Mouse (Mus musculus): ENCODE measurements at regions not wholly inside any gene's neighbourhood (a gene's known extent, or its start where the extent isn't known, plus 50 kb on each side); places are given as distances from the start of the nearest gene placed in this dataset.
"Not testable (repeated sequence)": the region's sequence is repeated elsewhere in the genome, so short reads cannot be mapped to it uniquely, and the experiment has no call there.

GRCm38 (mm10) chr1:112486046-112486445, 621.3 kb upstream of the Dsel start:
- not testable (repeated sequence) for H3K36me3 ChIP-seq (ENCODE audit: control insufficient read depth, insufficient read depth, low read length); H3K9ac ChIP-seq (ENCODE audit: low read depth, low read length); H3K27me3 ChIP-seq (replicated peaks; ENCODE audit: control insufficient read depth, insufficient read depth, low read length); H3K4me1 ChIP-seq (ENCODE audit: control insufficient read depth, insufficient read depth, low read length); H3K9me3 ChIP-seq (ENCODE audit: control insufficient read depth, low read length); ATAC-seq; H3K27ac ChIP-seq (ENCODE audit: low read length); H3K4me3 ChIP-seq (ENCODE audit: low read length); H3K4me2 ChIP-seq (ENCODE audit: low read depth, low read length)
- 82% methylated on average over 5 of the region's 5 CpGs for WGBS

GRCm38 (mm10) chr1:112456047-112456446, 591.3 kb upstream of the Dsel start:
- no peak overlapping the region for H3K27ac ChIP-seq (ENCODE audit: low read length)
- H3K9ac ChIP-seq (ENCODE audit: low read depth, low read length) = no peak overlapping the region
- no peaks in the 10 kb centered on the region for H3K27me3 ChIP-seq (replicated peaks; ENCODE audit: control insufficient read depth, insufficient read depth, low read length)
- H3K4me2 ChIP-seq (ENCODE audit: low read depth, low read length) = no peak overlapping the region
- no peaks in the 10 kb centered on the region for H3K36me3 ChIP-seq (ENCODE audit: control insufficient read depth, insufficient read depth, low read length)
- no peaks in the 10 kb centered on the region for H3K9me3 ChIP-seq (ENCODE audit: control insufficient read depth, low read length)
- no peak for ATAC-seq
- 37% methylated on average over 11 of the region's 11 CpGs for WGBS
- no peaks in the 10 kb centered on the region for H3K4me1 ChIP-seq (ENCODE audit: control insufficient read depth, insufficient read depth, low read length)
- no peak overlapping the region for H3K4me3 ChIP-seq (ENCODE audit: low read length)

- Histone ChIP-seq H3K36me3 (ENCODE audit: control insufficient read depth, insufficient read depth, low read length) (no peaks in the 10 kb centered on the region), H3K27ac (ENCODE audit: low read length) (no peak overlapping the region), H3K9ac (ENCODE audit: low read depth, low read length) (no peak overlapping the region), H3K4me2 (ENCODE audit: low read depth, low read length) (no peak overlapping the region), H3K4me1 (ENCODE audit: control insufficient read depth, insufficient read depth, low read length) (no peaks in the 10 kb centered on the region), H3K9me3 (ENCODE audit: control insufficient read depth, low read length) (no peaks in the 10 kb centered on the region), H3K4me3 (ENCODE audit: low read length) (no peak overlapping the region), H3K27me3 (replicated peaks; ENCODE audit: control insufficient read depth, insufficient read depth, low read length) (no peaks in the 10 kb centered on the region)
- no peak for ATAC-seq
Measured at GRCm38 (mm10) chr1:112452390-112452789, 587.7 kb upstream of the Dsel start.

- Histone ChIP-seq H3K27me3 (replicated peaks; ENCODE audit: control insufficient read depth, insufficient read depth, low read length) (no peaks in the 10 kb centered on the region), H3K9ac (ENCODE audit: low read depth, low read length) (no peak overlapping the region), H3K27ac (ENCODE audit: low read length) (no peak overlapping the region), H3K4me2 (ENCODE audit: low read depth, low read length) (no peak overlapping the region), H3K4me1 (ENCODE audit: control insufficient read depth, insufficient read depth, low read length) (no peaks in the 10 kb centered on the region), H3K36me3 (ENCODE audit: control insufficient read depth, insufficient read depth, low read length) (no peaks in the 10 kb centered on the region), H3K9me3 (ENCODE audit: control insufficient read depth, low read length) (no peaks in the 10 kb centered on the region), H3K4me3 (ENCODE audit: low read length) (no peak overlapping the region)
- WGBS = 9% methylated on average over 2 of the region's 2 CpGs
- ATAC-seq = no peak
Measured at GRCm38 (mm10) chr1:112451622-112452021, 586.9 kb upstream of the Dsel start.

- Histone ChIP-seq H3K4me1 (ENCODE audit: control insufficient read depth, insufficient read depth, low read length) (no peaks in the 10 kb centered on the region), H3K4me3 (ENCODE audit: low read length) (no peak overlapping the region), H3K27ac (ENCODE audit: low read length) (no peak overlapping the region), H3K9ac (ENCODE audit: low read depth, low read length) (no peak overlapping the region), H3K4me2 (ENCODE audit: low read depth, low read length) (no peak overlapping the region), H3K36me3 (ENCODE audit: control insufficient read depth, insufficient read depth, low read length) (no peaks in the 10 kb centered on the region), H3K9me3 (ENCODE audit: control insufficient read depth, low read length) (no peaks in the 10 kb centered on the region), H3K27me3 (replicated peaks; ENCODE audit: control insufficient read depth, insufficient read depth, low read length) (no peaks in the 10 kb centered on the region)
- WGBS = 59% methylated on average over 2 of the region's 2 CpGs
- ATAC-seq = no peak
Measured at GRCm38 (mm10) chr1:112439109-112439508, 574.4 kb upstream of the Dsel start.

DNA sequence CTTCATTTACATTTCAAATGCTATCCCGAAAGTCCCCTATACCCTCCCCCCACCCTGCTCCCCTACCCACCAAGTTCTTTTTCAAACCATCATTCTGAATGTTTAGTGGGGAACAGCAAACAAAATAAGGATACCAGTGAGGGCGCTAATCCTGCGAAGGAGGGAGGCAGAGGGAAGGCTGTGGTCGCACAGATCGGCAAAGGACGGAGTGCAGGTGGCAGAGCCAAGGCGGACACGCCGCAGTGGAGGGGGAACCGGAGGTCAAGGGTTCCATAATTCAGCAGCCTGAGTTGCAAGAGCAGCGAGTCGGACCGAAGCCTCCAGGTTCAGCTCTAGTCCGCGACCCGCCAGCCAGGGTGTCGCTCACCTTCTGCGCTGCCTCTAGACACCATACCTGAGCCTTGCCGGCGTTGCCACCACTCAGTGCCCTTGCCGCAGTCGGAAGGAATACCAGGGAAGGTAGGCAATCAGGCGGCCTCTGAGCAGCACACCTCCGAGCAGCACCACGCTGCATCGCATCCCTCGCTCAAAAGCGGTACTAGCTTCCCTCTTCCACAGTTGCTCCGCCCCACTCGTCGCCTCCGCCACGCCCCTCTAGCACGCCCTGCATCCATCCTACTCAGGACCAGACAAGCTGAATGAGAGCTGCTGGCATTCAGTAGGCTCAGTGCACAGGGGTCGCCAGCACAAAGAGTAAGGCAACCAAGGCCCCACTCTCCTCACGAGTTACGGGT, 551.8 kb upstream of the Dsel start:
- Histone ChIP-seq H3K9me3 (ENCODE audit: control insufficient read depth, low read length) (no peaks in the 10 kb centered on the region), H3K9ac (ENCODE audit: low read depth, low read length) (no peak overlapping the region), H3K27me3 (replicated peaks; ENCODE audit: control insufficient read depth, insufficient read depth, low read length) (no peaks in the 10 kb centered on the region), H3K4me1 (ENCODE audit: control insufficient read depth, insufficient read depth, low read length) (no peaks in the 10 kb centered on the region), H3K27ac (ENCODE audit: low read length) (no peak overlapping the region), H3K36me3 (ENCODE audit: control insufficient read depth, insufficient read depth, low read length) (no peaks in the 10 kb centered on the region), H3K4me2 (ENCODE audit: low read depth, low read length) (peak overlapping the region; percentile 69), H3K4me3 (ENCODE audit: low read length) (peak overlapping the region; percentile 35)
- WGBS = 3% methylated on average over 37 of the region's 37 CpGs
- peak; percentile 76; the same call in 1 of the 2 replicates for ATAC-seq

DNA sequence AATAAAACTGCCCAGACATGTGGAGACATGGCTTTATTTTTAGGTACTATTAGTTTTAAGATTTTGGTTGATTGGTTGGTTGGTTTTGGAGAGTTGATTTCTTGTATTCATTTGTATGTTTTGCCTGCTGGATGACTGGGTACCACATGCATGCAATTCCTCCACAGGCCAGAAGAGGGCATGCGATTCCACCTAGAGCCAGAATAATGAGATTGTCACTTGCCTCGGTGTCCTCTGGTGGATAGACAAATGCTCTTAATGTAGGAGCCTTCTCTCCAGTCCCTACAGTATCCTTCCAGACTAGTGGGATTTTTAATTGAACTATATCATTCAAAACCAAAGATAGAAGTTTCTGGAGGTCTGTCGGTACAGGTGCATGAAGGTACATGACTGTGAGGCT, 524.1 kb upstream of the Dsel start:
- no peaks in the 10 kb centered on the region for H3K27me3 ChIP-seq (replicated peaks; ENCODE audit: control insufficient read depth, insufficient read depth, low read length)

DNA sequence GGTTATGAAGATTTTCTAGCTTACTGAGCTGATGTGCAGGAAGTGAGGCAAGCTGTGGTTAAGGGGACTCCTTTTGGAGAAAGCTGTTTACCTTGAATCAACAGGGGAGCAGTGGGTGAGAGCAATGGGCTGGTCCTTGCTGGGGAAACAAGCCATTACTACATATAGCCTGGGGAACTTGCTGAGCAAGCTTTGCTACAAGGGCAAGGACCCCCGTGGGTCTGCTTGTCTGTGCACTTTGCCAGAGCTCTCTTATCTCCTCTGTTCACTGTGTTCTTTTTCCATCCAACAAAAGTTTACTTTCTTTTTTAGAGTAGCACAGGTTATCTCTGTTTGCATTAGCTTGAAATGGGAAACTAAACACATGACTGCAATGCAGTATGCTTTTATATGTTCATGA, 519.3 kb upstream of the Dsel start:
- ATAC-seq = no peak

More for the DNA sequence above, 524.1 kb upstream of the Dsel start:
- no peak overlapping the region for H3K4me3 ChIP-seq (ENCODE audit: low read length)
- no peak for ATAC-seq
- no peak overlapping the region for H3K9ac ChIP-seq (ENCODE audit: low read depth, low read length)
- no peaks in the 10 kb centered on the region for H3K36me3 ChIP-seq (ENCODE audit: control insufficient read depth, insufficient read depth, low read length)
- H3K27ac ChIP-seq (ENCODE audit: low read length) = no peak overlapping the region
- H3K9me3 ChIP-seq (ENCODE audit: control insufficient read depth, low read length) = no peaks in the 10 kb centered on the region
- no peak overlapping the region for H3K4me2 ChIP-seq (ENCODE audit: low read depth, low read length)
- no peaks in the 10 kb centered on the region for H3K4me1 ChIP-seq (ENCODE audit: control insufficient read depth, insufficient read depth, low read length)
- 43% methylated on average over 3 of the region's 3 CpGs for WGBS

DNA sequence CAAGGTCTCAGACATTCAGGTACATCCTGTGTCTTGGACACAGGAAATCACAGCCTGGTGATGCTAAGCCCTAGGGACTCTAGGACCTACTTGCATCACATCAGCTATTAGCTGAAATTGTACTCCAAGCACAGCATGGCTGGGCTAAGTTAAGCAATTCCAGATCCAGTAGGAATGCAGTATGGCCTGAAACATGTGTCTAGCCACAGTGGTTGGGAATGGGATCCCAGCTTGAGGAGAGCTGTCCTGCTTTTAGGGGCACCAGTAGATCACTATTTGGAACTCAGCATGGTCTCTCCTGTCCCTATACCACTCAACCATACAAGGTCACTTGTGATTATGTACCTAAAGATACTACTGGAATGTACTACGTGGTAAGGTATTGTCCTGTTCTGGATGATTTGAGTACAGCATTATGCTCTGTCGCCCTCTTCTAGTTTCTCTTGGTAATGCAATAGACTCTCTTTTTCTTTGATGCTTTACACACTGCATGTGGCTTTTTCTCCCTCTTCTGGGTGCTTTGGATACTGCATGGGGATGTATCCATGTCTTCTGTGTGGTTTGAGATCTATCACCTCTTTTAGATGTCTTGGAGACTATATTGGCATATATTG, 515.0 kb upstream of the Dsel start:
- no peaks in the 10 kb centered on the region for H3K27me3 ChIP-seq (replicated peaks; ENCODE audit: control insufficient read depth, insufficient read depth, low read length)
- no peak overlapping the region for H3K4me3 ChIP-seq (ENCODE audit: low read length)
- 16% methylated on average over 2 of the region's 2 CpGs for WGBS
- no peaks in the 10 kb centered on the region for H3K9me3 ChIP-seq (ENCODE audit: control insufficient read depth, low read length)
- peak; percentile 83 for ATAC-seq
- no peak overlapping the region for H3K4me2 ChIP-seq (ENCODE audit: low read depth, low read length)
- H3K36me3 ChIP-seq (ENCODE audit: control insufficient read depth, insufficient read depth, low read length) = no peaks in the 10 kb centered on the region
- no peak overlapping the region for H3K9ac ChIP-seq (ENCODE audit: low read depth, low read length)
- no peaks in the 10 kb centered on the region for H3K4me1 ChIP-seq (ENCODE audit: control insufficient read depth, insufficient read depth, low read length)
- H3K27ac ChIP-seq (ENCODE audit: low read length) = no peak overlapping the region

More for the DNA sequence above, 519.3 kb upstream of the Dsel start:
- no peaks in the 10 kb centered on the region for H3K4me1 ChIP-seq (ENCODE audit: control insufficient read depth, insufficient read depth, low read length)
- no peaks in the 10 kb centered on the region for H3K36me3 ChIP-seq (ENCODE audit: control insufficient read depth, insufficient read depth, low read length)
- H3K9ac ChIP-seq (ENCODE audit: low read depth, low read length) = no peak overlapping the region
- H3K4me3 ChIP-seq (ENCODE audit: low read length) = no peak overlapping the region
- no peak overlapping the region for H3K27ac ChIP-seq (ENCODE audit: low read length)
- no peak overlapping the region for H3K4me2 ChIP-seq (ENCODE audit: low read depth, low read length)
- no peaks in the 10 kb centered on the region for H3K27me3 ChIP-seq (replicated peaks; ENCODE audit: control insufficient read depth, insufficient read depth, low read length)
- H3K9me3 ChIP-seq (ENCODE audit: control insufficient read depth, low read length) = no peaks in the 10 kb centered on the region
- 23% methylated on average over 1 of the region's 1 CpGs for WGBS
